Mouse (Mus musculus): ENCODE measurements at regions not wholly inside any gene's neighbourhood (a gene's known extent, or its start where the extent isn't known, plus 50 kb on each side); places are given as distances from the start of the nearest gene placed in this dataset.
A peak's percentile ranks its signal among the peaks of the same experiment; 100 is the strongest.
"Not testable (repeated sequence)": the region's sequence is repeated elsewhere in the genome, so short reads cannot be mapped to it uniquely, and the experiment has no call there.

- DNase-seq: not testable (repeated sequence)
Observed at GRCm38 (mm10) chr12:77526581-77526980, 288.7 kb downstream of the Fut8 start.

GRCm38 (mm10) chr12:77527499-77527898 is 289.6 kb downstream of the Fut8 start:
- DNase-seq: peak; percentile 28 to 46

- DNase-seq: no peak
Observed at GRCm38 (mm10) chr12:77527953-77528865, 290.3 kb downstream of the Fut8 start.

DNA sequence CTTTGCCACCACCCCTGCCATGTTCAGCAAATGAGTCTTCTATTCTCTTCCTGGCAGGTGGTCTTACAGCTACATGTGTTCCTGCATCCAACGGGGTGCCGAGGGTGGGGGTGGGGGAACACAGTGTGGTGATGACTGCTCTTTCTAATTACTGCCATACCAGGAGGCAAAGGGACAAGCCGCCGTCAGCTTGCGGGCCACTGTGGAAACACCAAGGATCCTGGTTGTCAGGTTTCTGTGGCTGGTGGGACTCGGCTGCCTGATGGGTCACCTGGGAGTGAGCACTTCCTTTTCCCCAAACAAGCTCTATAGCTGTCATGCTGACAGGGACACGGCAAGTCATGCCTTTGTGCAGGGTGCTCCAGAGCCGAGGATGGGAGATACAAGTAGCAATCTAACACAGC is 290.9 kb downstream of the Fut8 start:
- no peak for DNase-seq

DNA sequence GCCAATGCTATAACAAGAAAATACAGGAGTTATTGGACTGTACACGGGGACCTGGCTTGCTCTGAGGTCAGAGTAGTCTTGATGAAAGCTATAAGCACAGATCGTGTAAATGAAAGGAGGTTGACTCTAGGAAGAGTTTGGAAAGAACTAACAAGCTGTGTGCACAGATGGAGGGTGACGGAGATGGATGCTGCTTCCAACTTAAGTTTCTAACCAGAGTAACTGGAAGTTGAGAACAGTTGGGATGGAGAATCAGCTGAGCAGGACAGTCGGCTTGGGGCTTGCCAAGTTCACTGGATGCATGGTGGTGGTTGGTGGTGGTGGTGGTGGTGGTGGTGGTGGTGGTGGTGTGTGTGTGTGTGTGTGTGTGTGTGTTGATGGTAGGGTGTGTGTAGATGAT is 291.5 kb downstream of the Fut8 start:
- DNase-seq: no peak

DNA sequence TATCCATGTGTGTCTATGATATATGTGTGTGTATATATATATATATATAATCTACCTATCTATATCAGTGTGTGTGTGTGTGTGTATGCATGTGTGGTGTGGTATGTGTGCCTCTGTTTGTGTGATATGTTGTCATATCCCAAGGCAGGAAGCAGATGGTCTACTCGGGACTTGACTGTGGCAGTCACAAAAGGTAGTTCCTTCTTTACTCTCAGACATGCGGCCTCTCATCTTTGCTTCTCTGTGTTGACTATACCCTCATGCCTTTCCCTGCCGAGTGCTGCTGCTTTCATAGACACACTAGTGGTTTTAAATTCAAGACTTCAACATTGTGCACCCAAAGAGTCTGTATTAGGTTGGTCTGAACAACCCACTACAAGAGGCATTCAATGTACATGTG is 292.0 kb downstream of the Fut8 start:
- DNase-seq: no peak

- DNase-seq: peak; percentile 31 to 36
Observed at GRCm38 (mm10) chr12:77531294-77531693, 293.4 kb downstream of the Fut8 start.

- no peak for DNase-seq
Observed at GRCm38 (mm10) chr12:77532547-77532946, 294.6 kb downstream of the Fut8 start.

- no peak for DNase-seq
Observed at GRCm38 (mm10) chr12:77533606-77534005, 295.7 kb downstream of the Fut8 start.

GRCm38 (mm10) chr12:77534079-77534478 is 296.2 kb downstream of the Fut8 start:
- no peak for DNase-seq

DNA sequence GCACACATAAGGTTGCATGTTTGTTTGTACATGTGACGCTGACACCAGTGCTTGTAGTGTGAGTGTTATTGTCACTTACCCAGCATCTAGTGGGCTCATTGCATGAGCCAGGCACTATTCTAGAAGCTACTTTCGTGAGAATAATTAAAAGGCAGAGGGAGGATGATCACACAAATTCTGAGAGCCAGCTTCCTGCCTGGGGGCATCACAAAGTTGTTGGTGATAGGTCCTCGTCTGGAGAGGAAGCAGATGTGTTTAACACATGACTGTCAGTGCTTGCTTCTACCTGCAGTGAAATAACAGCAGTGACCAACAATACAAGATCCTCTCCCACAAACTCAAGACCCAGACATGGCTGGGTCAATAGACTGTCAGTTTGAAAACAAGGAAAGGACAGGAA is 297.2 kb downstream of the Fut8 start:
- DNase-seq: no peak

- DNase-seq: no peak
Observed at GRCm38 (mm10) chr12:77537139-77537848, 299.4 kb downstream of the Fut8 start.

DNA sequence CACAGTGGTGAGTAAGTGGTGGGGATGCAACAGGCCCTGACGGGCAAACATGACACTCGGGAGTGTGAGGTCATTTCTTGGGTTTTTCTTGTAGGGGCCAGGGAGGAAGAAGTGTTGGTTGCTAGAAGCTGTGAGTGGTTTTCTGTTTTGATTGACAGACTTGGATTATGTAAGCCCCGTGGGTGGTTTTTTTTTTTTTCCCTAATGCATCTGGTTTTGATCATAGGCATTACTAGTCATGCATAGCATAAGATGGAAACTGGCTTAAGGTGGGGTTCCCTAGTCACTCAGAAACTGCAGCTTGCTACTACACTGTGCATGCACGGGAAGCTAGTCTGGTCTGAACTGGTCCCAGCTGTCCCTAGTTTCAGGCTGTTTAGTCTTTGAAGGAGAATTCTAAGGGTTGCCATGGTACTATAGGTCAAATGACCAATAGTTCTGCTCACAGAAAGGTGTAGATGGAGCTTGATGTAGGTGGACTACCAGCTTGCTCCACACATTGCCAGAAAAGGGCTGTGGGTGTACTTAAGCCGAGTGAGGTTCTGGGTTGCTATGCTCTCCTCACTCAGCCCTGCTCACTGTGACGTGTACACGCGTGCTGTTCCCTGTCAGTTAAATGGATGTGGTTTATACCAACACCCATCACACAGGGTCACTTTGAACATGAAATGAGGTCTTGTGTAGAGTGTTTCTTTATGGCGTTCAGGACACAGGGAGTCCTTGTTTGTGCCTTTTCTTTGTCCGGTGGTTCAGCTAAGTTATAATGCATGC is 301.9 kb downstream of the Fut8 start:
- DNase-seq: no peak

GRCm38 (mm10) chr12:77541051-77541765 is 303.3 kb downstream of the Fut8 start:
- no peak for DNase-seq

DNA sequence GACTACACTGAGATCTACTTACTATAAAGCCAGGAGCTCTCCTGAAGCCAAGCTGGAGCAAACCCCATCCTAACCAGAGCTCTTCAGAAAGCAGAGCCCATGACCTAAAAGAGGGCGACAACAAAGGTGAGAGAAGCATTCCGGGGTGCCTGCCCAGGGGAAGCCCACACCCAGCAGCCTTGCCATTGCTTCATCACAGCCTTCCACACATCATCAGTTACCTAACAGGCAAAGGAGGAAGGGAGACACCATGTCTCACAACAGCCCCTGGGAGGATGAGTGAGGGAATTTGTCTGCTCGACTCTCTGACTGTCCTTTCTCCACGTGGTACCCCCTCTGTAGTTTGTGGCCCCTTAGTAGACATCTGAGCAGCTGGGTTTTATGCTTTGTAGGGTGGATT is 303.9 kb downstream of the Fut8 start:
- DNase-seq: no peak

DNA sequence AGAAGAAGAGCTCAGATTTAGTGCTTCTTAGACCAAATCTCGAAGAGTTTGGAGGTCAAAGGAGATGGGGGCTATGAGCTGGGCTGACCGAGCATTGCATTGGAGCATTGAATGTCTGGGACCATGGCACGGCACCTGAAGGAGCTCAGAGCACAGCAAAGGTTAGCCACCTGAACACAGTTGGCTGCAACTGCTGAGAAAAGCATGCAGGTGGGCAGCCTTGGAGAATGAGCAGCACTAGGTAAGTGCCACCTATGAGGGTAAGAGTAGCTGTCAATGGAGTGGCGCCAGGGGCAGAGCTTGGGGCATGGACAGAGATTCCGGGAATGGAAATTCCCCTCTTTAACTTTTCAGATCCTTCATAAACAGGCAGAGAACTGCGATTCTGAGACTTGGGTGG is 305.7 kb downstream of the Fut8 start:
- DNase-seq: no peak

DNA sequence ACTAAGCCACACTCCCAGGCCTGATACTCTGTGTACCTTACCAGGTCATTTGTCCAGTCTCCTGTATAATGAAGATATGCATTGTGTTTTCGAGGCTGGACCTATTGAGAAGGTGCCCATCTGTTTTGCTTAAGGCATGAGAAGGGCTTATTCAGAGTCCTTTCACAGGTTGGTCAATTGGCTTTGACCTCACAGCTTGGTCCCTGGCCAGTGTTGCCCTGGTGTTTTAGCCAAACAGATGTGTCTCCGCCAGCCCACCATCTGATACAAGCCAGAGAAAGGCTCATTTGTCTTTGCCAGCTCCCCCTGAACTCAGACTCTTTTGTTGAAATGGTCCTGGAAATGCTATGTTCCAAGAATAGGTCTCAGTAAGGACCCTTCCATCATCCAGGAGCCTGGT is 308.2 kb downstream of the Fut8 start:
- no peak for DNase-seq

DNA sequence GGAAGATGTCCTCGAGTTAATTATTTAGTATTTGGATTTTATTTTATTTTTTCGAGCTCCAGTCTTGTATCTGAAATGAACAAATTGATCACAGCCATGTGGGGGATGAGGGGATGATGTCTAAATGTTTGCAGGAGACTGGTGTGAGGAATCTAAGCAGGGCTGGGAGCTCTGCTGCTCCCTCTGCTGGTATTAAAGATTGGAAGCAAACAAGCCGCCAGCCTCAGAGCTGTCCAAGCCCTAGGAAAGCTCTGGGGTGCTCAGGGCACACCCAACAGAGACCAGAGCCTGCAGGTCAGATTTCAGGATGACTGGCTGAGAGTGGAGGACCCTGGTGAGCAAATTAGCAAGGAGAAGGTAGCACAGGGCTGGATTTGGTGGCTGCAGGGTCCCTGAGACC is 330.4 kb downstream of the Fut8 start:
- peak; percentile 58 to 65 for DNase-seq

GRCm38 (mm10) chr12:77570501-77570900 is 332.6 kb downstream of the Fut8 start:
- DNase-seq: peak; percentile 14 to 37

DNA sequence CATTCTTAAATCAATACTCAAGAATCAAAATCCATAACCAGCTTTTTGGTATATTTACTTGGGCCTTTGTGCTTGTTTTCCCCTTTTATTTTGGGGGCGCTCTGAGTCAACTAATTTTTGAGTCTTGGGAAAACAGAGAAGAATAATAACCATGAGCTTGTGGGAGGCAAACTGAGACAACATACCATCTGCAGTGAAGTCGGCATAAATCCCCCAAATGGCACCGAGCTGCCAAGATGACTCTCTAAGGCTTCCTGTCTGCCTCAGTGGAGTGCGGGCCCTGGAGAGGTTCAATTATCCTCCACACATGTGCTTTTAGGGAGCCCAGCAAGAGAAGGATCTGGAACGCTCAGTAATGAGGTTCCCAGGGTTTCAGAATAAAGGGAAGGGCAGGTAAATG is 333.1 kb downstream of the Fut8 start:
- no peak for DNase-seq

GRCm38 (mm10) chr12:77575046-77575445 is 337.1 kb downstream of the Fut8 start:
- peak; percentile 56 to 61 for DNase-seq

- no peak for DNase-seq
Observed at GRCm38 (mm10) chr12:77588297-77588696, 350.4 kb downstream of the Fut8 start.

DNA sequence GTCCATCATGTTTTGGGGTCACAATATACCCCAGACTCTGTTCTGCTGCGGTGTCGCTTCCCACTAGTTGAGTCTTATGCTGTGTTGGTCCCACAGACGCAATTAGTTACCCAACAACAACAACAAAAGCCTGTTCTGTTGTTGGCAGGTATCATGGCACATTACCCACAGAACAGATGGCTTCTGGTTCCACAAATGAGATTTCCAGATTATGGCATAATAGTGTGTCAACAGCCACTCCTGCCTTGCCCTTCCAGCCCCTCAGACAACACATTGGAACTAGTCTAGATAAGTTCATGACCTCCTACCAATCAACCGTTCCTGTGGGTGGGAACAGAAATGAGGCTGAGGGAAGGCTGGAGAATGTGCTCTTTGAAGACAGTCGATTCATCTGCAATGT is 351.5 kb downstream of the Fut8 start:
- DNase-seq: no peak

All from kidney, postnatal 4 days (tissue).